In genomic region chr2:180710276-180711155, GRCm38 (mm10) we compare ENCODE assay signal across 8 mouse cellular contexts. TPM values are rescaled to one million over a fixed set of nuclear protein-coding genes. Genes with fewer than 3 reads are reported as not detected.
DNase-seq lines count a peak whose midpoint lies in the region; ATAC-seq and TF ChIP-seq lines count a peak whose summit lies in the region.

No protein-coding gene starts in this region.

- DNase-seq in heart, embryonic 10.5 days (ENCODE audit: low spot score) = no peak
- DNase-seq in heart, adult 9 months (ENCODE audit: low spot score in 2 of 2) = no peak
- DNase-seq in CD4-positive, CD25-positive, alpha-beta regulatory T cell, adult 2 months (ENCODE audit: low read depth, low spot score) = peak; percentile 43
- DNase-seq in embryonic facial prominence, embryonic 14.5 days (ENCODE audit: low spot score) = no peak
- no peak for DNase-seq in limb, embryonic 11.5 days (ENCODE audit: low spot score)
- no peak for DNase-seq in adrenal gland, adult 2 months
- DNase-seq in gastrocnemius, adult 8-10 months (ENCODE audit: low spot score in 2 of 2) = no peak

- TF ChIP-seq CTCF in olfactory bulb, adult 2 months (IDR thresholded peaks at IDR 0.05; ENCODE audit: insufficient read depth, low read depth, low read length) = no peak

- ATAC-seq in embryonic facial prominence, embryonic 14.5 days (ENCODE audit: low read depth) = no peak; the same call in 1 of the 2 replicates
- ATAC-seq in limb, embryonic 11.5 days (ENCODE audit: insufficient number of reproducible peaks, low FRiP score, low TSS enrichment, low read depth) = no peak; the same call in 1 of the 2 replicates

- peaks cover 25% of the 10 kb centered on the region for H3K36me3 ChIP-seq in heart, embryonic 10.5 days
- H3K36me3 ChIP-seq in embryonic facial prominence, embryonic 14.5 days (ENCODE audit: control insufficient read depth, insufficient read depth, low read length) = peaks cover 25% of the 10 kb centered on the region
- H3K36me3 ChIP-seq in limb, embryonic 11.5 days (ENCODE audit: control insufficient read depth, insufficient read depth, low read length) = peaks cover 8% of the 10 kb centered on the region; the same call in 1 of the 2 replicates

- peak overlapping the region; percentile 81 for H3K4me2 ChIP-seq in embryonic facial prominence, embryonic 14.5 days (ENCODE audit: low read depth, low read length)
- peak overlapping the region; percentile 60 for H3K4me2 ChIP-seq in limb, embryonic 11.5 days (ENCODE audit: low read depth, severe bottlenecking)

- H3K27ac ChIP-seq in heart, embryonic 10.5 days = peak overlapping the region; percentile 99
- H3K27ac ChIP-seq in embryonic facial prominence, embryonic 14.5 days (replicated peaks; ENCODE audit: low read depth, low read length) = peak overlapping the region; percentile 82
- peak overlapping the region; percentile 65; the same call in 1 of the 2 replicates for H3K27ac ChIP-seq in limb, embryonic 11.5 days (replicated peaks; ENCODE audit: low read depth, low read length)
- H3K27ac ChIP-seq in olfactory bulb, adult 2 months (ENCODE audit: insufficient read depth, low read depth, low read length) = peak overlapping the region; percentile 65

- no peaks in the 10 kb centered on the region for H3K9me3 ChIP-seq in heart, embryonic 10.5 days
- no peaks in the 10 kb centered on the region for H3K9me3 ChIP-seq in embryonic facial prominence, embryonic 14.5 days (ENCODE audit: control insufficient read depth, low read length)
- no peaks in the 10 kb centered on the region for H3K9me3 ChIP-seq in limb, embryonic 11.5 days (ENCODE audit: control insufficient read depth, low read length)

- H3K27me3 ChIP-seq in heart, embryonic 10.5 days (ENCODE audit: insufficient read depth, poor library complexity, severe bottlenecking) = no peaks in the 10 kb centered on the region
- no peaks in the 10 kb centered on the region for H3K27me3 ChIP-seq in embryonic facial prominence, embryonic 14.5 days (replicated peaks; ENCODE audit: control insufficient read depth, insufficient read depth, low read length)
- H3K27me3 ChIP-seq in limb, embryonic 11.5 days (ENCODE audit: control insufficient read depth, insufficient read depth, low read length) = no peaks in the 10 kb centered on the region

- 2% methylated on average over 64 of the region's 64 CpGs for WGBS in heart, embryonic 10.5 days
- 4% methylated on average over 37 of the region's 64 CpGs for WGBS in embryonic facial prominence, embryonic 14.5 days
- WGBS in limb, embryonic 11.5 days = 3% methylated on average over 41 of the region's 64 CpGs
- 2% methylated on average over 64 of the region's 64 CpGs for WGBS in olfactory bulb, adult 2 months

- TF ChIP-seq POLR2A in olfactory bulb, adult 2 months (IDR thresholded peaks at IDR 0.05; ENCODE audit: insufficient read depth, low read depth, low read length) = no peak; the same call in 1 of the 2 replicates

- peaks cover 18% of the 10 kb centered on the region for H3K4me1 ChIP-seq in heart, embryonic 10.5 days
- peaks cover 16% of the 10 kb centered on the region for H3K4me1 ChIP-seq in embryonic facial prominence, embryonic 14.5 days (ENCODE audit: control insufficient read depth, insufficient read depth, low read length)
- H3K4me1 ChIP-seq in limb, embryonic 11.5 days (ENCODE audit: control insufficient read depth, insufficient read depth, low read length) = peaks cover 13% of the 10 kb centered on the region
- H3K4me1 ChIP-seq in olfactory bulb, adult 2 months (ENCODE audit: control insufficient read depth, insufficient read depth, low read length) = peaks cover 5% of the 10 kb centered on the region

- H3K4me3 ChIP-seq in heart, embryonic 10.5 days = peak overlapping the region; percentile 100
- peak overlapping the region; percentile 86 for H3K4me3 ChIP-seq in embryonic facial prominence, embryonic 14.5 days (ENCODE audit: low read depth, low read length)
- H3K4me3 ChIP-seq in limb, embryonic 11.5 days (ENCODE audit: low read depth, low read length) = peak overlapping the region; percentile 100
- peak overlapping the region; percentile 76 for H3K4me3 ChIP-seq in olfactory bulb, adult 2 months (ENCODE audit: insufficient read depth, low read depth, low read length)

- H3K9ac ChIP-seq in embryonic facial prominence, embryonic 14.5 days (ENCODE audit: low read depth, low read length) = peak overlapping the region; percentile 98
- H3K9ac ChIP-seq in limb, embryonic 11.5 days (ENCODE audit: low read length) = peak overlapping the region; percentile 97

RNA-seq across cellular contexts. Expression of gene Gid8, which starts 0.6 kb away (rescaled TPM):
- polyA plus RNA-seq in heart, embryonic 10.5 days (2016; fragmentation: Nextera tagmentation; extraction: Ambion mirVana) = 44.6 and 50.3 TPM in 2 replicates
- 56.8 and 59.4 TPM in 2 replicates for polyA plus RNA-seq in embryonic facial prominence, embryonic 14.5 days (2014; fragmentation: Nextera tagmentation; extraction: Ambion mirVana)
- 64.9 and 65.6 TPM in 2 replicates for polyA plus RNA-seq in limb, embryonic 11.5 days (2014; fragmentation: Nextera tagmentation; extraction: Ambion mirVana)
- not detected in 2 replicates for polyA plus RNA-seq in olfactory bulb, adult 2 months (2012; ENCODE audit: insufficient read depth, insufficient read length, low replicate concordance, missing spikeins)
- total RNA-seq in adrenal gland, adult 2 months (2021) = 10 to 100 TPM; 58.3 to 61.8 TPM
- 11.3 and 12.2 TPM in 2 replicates for polyA plus RNA-seq in adrenal gland, adult 2 months (2012; rRNA removed)
- 10 to 100 TPM; 33.7 to 41.1 (median 34.8) TPM for total RNA-seq in gastrocnemius, adult 8-10 months (2022)

RNA-seq across cellular contexts. Expression of gene Dido1, which starts 0.7 kb away (rescaled TPM):
- 23.8 and 26.0 TPM in 2 replicates for polyA plus RNA-seq in heart, embryonic 10.5 days (2016; fragmentation: Nextera tagmentation; extraction: Ambion mirVana)
- 26.0 and 27.8 TPM in 2 replicates for polyA plus RNA-seq in embryonic facial prominence, embryonic 14.5 days (2014; fragmentation: Nextera tagmentation; extraction: Ambion mirVana)
- 30.0 and 34.9 TPM in 2 replicates for polyA plus RNA-seq in limb, embryonic 11.5 days (2014; fragmentation: Nextera tagmentation; extraction: Ambion mirVana)
- polyA plus RNA-seq in olfactory bulb, adult 2 months (2012; ENCODE audit: insufficient read depth, insufficient read length, low replicate concordance, missing spikeins) = 63.1 TPM in 1 of 2 replicates, not detected in the other
- total RNA-seq in adrenal gland, adult 2 months (2021) = 10 to 100 TPM; 36.6 to 38.6 TPM
- 7.3 and 8.7 TPM in 2 replicates for polyA plus RNA-seq in adrenal gland, adult 2 months (2012; rRNA removed)
- 10 to 100 TPM; 13.2 to 17.8 (median 14.6) TPM for total RNA-seq in gastrocnemius, adult 8-10 months (2022)

RNA-seq across cellular contexts. Expression of gene Slc17a9, which starts 14.5 kb away (rescaled TPM):
- polyA plus RNA-seq in heart, embryonic 10.5 days (2016; fragmentation: Nextera tagmentation; extraction: Ambion mirVana) = 0.94 and 1.2 TPM in 2 replicates
- polyA plus RNA-seq in embryonic facial prominence, embryonic 14.5 days (2014; fragmentation: Nextera tagmentation; extraction: Ambion mirVana) = 1.5 and 2.9 TPM in 2 replicates
- 0.09 and 0.45 TPM in 2 replicates for polyA plus RNA-seq in limb, embryonic 11.5 days (2014; fragmentation: Nextera tagmentation; extraction: Ambion mirVana)
- not detected in 2 replicates for polyA plus RNA-seq in olfactory bulb, adult 2 months (2012; ENCODE audit: insufficient read depth, insufficient read length, low replicate concordance, missing spikeins)
- total RNA-seq in adrenal gland, adult 2 months (2021) = under 1 TPM; 0.52 TPM
- 2.7 and 3.8 TPM in 2 replicates for polyA plus RNA-seq in adrenal gland, adult 2 months (2012; rRNA removed)
- total RNA-seq in gastrocnemius, adult 8-10 months (2022) = under 1 TPM in 1 of 4 experiments, not detected in 3; 0.25 TPM
